Mouse (Mus musculus): Measurements from ENCODE around the gene Mrpl50.

- TF ChIP-seq GATA1 (IDR thresholded peaks at IDR 0.05; ENCODE audit: low read length), result no peak
- TF ChIP-seq TAL1 (IDR thresholded peaks at IDR 0.05; ENCODE audit: low read length), result no peak
These were observed 26.1 kb upstream of the Mrpl50 start for GRCm38 (mm10) chr4:49546873-49547543.
